ENCODE assay signal across 17 mouse cellular contexts in the genomic region with DNA sequence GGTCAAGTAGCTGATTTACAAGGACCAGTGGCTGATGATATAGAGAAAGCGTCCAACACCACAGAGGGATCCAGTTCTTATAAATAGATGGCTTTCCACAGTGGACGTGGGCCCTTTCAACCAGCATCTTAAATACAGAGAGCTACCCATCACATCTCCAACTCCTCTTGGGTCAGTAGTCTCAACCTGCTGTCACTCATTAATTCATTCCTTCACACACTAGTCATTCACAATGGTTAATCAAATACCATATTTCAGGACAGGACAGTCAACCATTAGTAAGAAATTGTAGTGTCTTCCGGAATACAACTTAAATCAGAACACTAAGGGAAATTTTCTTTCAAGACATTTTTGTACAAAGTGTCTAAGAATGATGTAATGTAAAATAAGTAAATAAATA.
DNase-seq lines count a peak whose midpoint lies in the region; ATAC-seq and TF ChIP-seq lines count a peak whose summit lies in the region.
"Had no signal": no experiment of that assay in that cellular context is flagged by ENCODE, and none has a peak within 500 bp of the region (broad histone marks: within the 10 kb centered on the region; RNA-seq: fewer than 3 reads in every experiment).

No protein-coding gene starts in this region.

- peaks cover 27% of the 10 kb centered on the region for H3K4me1 ChIP-seq in kidney, adult 2 months (ENCODE audit: control insufficient read depth, insufficient read depth, low read length)
- H3K4me1 ChIP-seq in stomach, embryonic 16.5 days (ENCODE audit: control insufficient read depth, insufficient read depth, low read length), result peaks cover 29% of the 10 kb centered on the region; the same call in 1 of the 2 replicates
- H3K4me1 ChIP-seq in stomach, postnatal 0 days (replicated peaks; ENCODE audit: control insufficient read depth, insufficient read depth), result peaks cover 3% of the 10 kb centered on the region; the same call in 1 of the 2 replicates
- peaks cover 41% of the 10 kb centered on the region for H3K4me1 ChIP-seq in embryonic facial prominence, embryonic 13.5 days

- H3K4me3 ChIP-seq in kidney, adult 2 months (ENCODE audit: insufficient read depth, low read depth, low read length), result no peak overlapping the region
- no peak overlapping the region for H3K4me3 ChIP-seq in stomach, embryonic 16.5 days (replicated peaks; ENCODE audit: low read length)
- no peak overlapping the region for H3K4me3 ChIP-seq in stomach, postnatal 0 days (ENCODE audit: low read depth, low read length)
- H3K4me3 ChIP-seq in embryonic facial prominence, embryonic 13.5 days, result no peak overlapping the region
- H3K4me3 ChIP-seq: forebrain, embryonic 13.5 days; gastrocnemius, adult 2 months; heart, embryonic 13.5 days; hindbrain, embryonic 12.5 days had no signal

- no peaks in the 10 kb centered on the region for H3K27me3 ChIP-seq in kidney, adult 2 months (replicated peaks; ENCODE audit: control insufficient read depth, insufficient read depth, low read length)
- H3K27me3 ChIP-seq in stomach, embryonic 16.5 days (ENCODE audit: control insufficient read depth, insufficient read depth, low read length), result no peaks in the 10 kb centered on the region
- no peaks in the 10 kb centered on the region for H3K27me3 ChIP-seq in stomach, postnatal 0 days (ENCODE audit: control insufficient read depth, insufficient read depth, low read length)
- no peaks in the 10 kb centered on the region for H3K27me3 ChIP-seq in embryonic facial prominence, embryonic 13.5 days
- H3K27me3 ChIP-seq: CH12.LX; forebrain, embryonic 13.5 days; heart, embryonic 13.5 days; hindbrain, embryonic 12.5 days had no signal

- WGBS in kidney, adult 2 months, result 69% methylated on average over 3 of the region's 3 CpGs
- WGBS in stomach, embryonic 16.5 days, result 89% methylated on average over 3 of the region's 3 CpGs
- WGBS in stomach, postnatal 0 days, result 91% methylated on average over 3 of the region's 3 CpGs
- 87% methylated on average over 3 of the region's 3 CpGs for WGBS in embryonic facial prominence, embryonic 13.5 days

- H3K9me3 ChIP-seq in stomach, embryonic 16.5 days (replicated peaks; ENCODE audit: control insufficient read depth, low read length), result no peaks in the 10 kb centered on the region
- no peaks in the 10 kb centered on the region for H3K9me3 ChIP-seq in stomach, postnatal 0 days (ENCODE audit: control insufficient read depth, low read length)
- no peaks in the 10 kb centered on the region for H3K9me3 ChIP-seq in embryonic facial prominence, embryonic 13.5 days
- H3K9me3 ChIP-seq: forebrain, embryonic 13.5 days; heart, embryonic 13.5 days; hindbrain, embryonic 12.5 days had no signal

- no peak for TF ChIP-seq POLR2A in kidney, adult 2 months (IDR thresholded peaks at IDR 0.05; ENCODE audit: low read depth, low read length)

- H3K9ac ChIP-seq in stomach, embryonic 16.5 days (ENCODE audit: low read length), result no peak overlapping the region
- no peak overlapping the region for H3K9ac ChIP-seq in stomach, postnatal 0 days (ENCODE audit: low read length)
- no peak overlapping the region for H3K9ac ChIP-seq in embryonic facial prominence, embryonic 13.5 days
- H3K9ac ChIP-seq: forebrain, embryonic 13.5 days; heart, embryonic 13.5 days; hindbrain, embryonic 12.5 days had no signal

- no peak overlapping the region for H3K4me2 ChIP-seq in stomach, embryonic 16.5 days (ENCODE audit: low read depth, low read length)
- H3K4me2 ChIP-seq in stomach, postnatal 0 days (replicated peaks; ENCODE audit: low read depth), result no peak overlapping the region
- H3K4me2 ChIP-seq in embryonic facial prominence, embryonic 13.5 days, result no peak overlapping the region
- H3K4me2 ChIP-seq: forebrain, embryonic 13.5 days; heart, embryonic 13.5 days; hindbrain, embryonic 12.5 days had no signal

- peak; percentile 56 for DNase-seq in kidney, adult 2 months
- no peak for DNase-seq in kidney, postnatal 4 days
- no peak for DNase-seq in stomach, postnatal 0 days (ENCODE audit: low spot score)
- no peak for DNase-seq in left cerebral cortex, postnatal 25 days (ENCODE audit: low spot score in 2 of 2)
- DNase-seq: adrenal gland, postnatal 10 days; cerebellum, adult 11-12 months; cerebellum, adult 9-11 months; gastrocnemius, adult 2 months; gastrocnemius, postnatal 25 days; heart, postnatal 36 days had no signal

- no peak for TF ChIP-seq EP300 in stomach, postnatal 0 days (optimal IDR thresholded peaks at IDR 0.05)

- H3K27ac ChIP-seq in kidney, adult 2 months (ENCODE audit: insufficient read depth, low read depth, low read length), result no peak overlapping the region
- peak overlapping the region; percentile 16; the same call in 1 of the 2 replicates for H3K27ac ChIP-seq in stomach, embryonic 16.5 days (ENCODE audit: low read length)
- no peak overlapping the region for H3K27ac ChIP-seq in stomach, postnatal 0 days (replicated peaks)
- 0 out of 2 replicates have a peak overlapping the region, but pooled peaks have one; percentile 11 for H3K27ac ChIP-seq in embryonic facial prominence, embryonic 13.5 days
- H3K27ac ChIP-seq: gastrocnemius, adult 2 months; hindbrain, embryonic 12.5 days had no signal

- no peak for TF ChIP-seq CTCF in kidney, adult 2 months (conservative IDR thresholded peaks at IDR 0.05; ENCODE audit: insufficient read depth, insufficient read length, low read depth, low read length)
- no peak for TF ChIP-seq CTCF in stomach, postnatal 0 days (IDR thresholded peaks at IDR 0.05; ENCODE audit: low read depth)

- intact Hi-C loops in left cerebral cortex, postnatal 25 days (cut with DNase I), result no loop called here

- no peaks in the 10 kb centered on the region for H3K36me3 ChIP-seq in kidney, adult 2 months (ENCODE audit: control insufficient read depth, insufficient read depth, low read length)
- no peaks in the 10 kb centered on the region for H3K36me3 ChIP-seq in stomach, embryonic 16.5 days (ENCODE audit: control insufficient read depth, insufficient read depth, low read length)
- no peaks in the 10 kb centered on the region for H3K36me3 ChIP-seq in stomach, postnatal 0 days (ENCODE audit: control insufficient read depth, insufficient read depth, low read length)
- H3K36me3 ChIP-seq in embryonic facial prominence, embryonic 13.5 days, result peaks cover 33% of the 10 kb centered on the region
- H3K36me3 ChIP-seq: hindbrain, embryonic 12.5 days had no signal

- no peak for ATAC-seq in stomach, embryonic 16.5 days (ENCODE audit: insufficient read depth, low FRiP score)
- no peak for ATAC-seq in stomach, postnatal 0 days (ENCODE audit: low FRiP score, low TSS enrichment)
- ATAC-seq in embryonic facial prominence, embryonic 13.5 days (ENCODE audit: insufficient number of reproducible peaks, insufficient read depth, low FRiP score, low TSS enrichment, low read depth), result no peak
- ATAC-seq: forebrain, embryonic 13.5 days; inflammation-experienced regulatory T-cells, adult 6 months had no signal

Comparison
In these comparisons a context has a peak if more than half of its experiments do, and no peak if none do; other contexts are left out.
1. H3K27ac ChIP-seq: peak in stomach, embryonic 16.5 days (single experiment) and embryonic facial prominence, embryonic 13.5 days (single experiment); none in kidney, adult 2 months (single experiment) and stomach, postnatal 0 days (single experiment).